Mouse (Mus musculus): Measurements from ENCODE around the gene Zmiz2.
"Not testable (repeated sequence)": the region's sequence is repeated elsewhere in the genome, so short reads cannot be mapped to it uniquely, and the experiment has no call there.

Gene Zmiz2

GRCm38 (mm10) chr11:6419156-6419555, 30.3 kb downstream of the Zmiz2 start:
- not testable (repeated sequence) for DNase-seq (ENCODE audit: low spot score in 2 of 2)

- DNase-seq (ENCODE audit: low spot score in 2 of 2) = no peak
These were observed 31.4 kb downstream of the Zmiz2 start for GRCm38 (mm10) chr11:6420283-6420703.

- DNase-seq (ENCODE audit: low spot score in 2 of 2) = no peak
These were observed 32.0 kb downstream of the Zmiz2 start for GRCm38 (mm10) chr11:6420722-6421350.

- no peak for DNase-seq (ENCODE audit: low spot score in 2 of 2)
These were observed 41.3 kb downstream of the Zmiz2 start for GRCm38 (mm10) chr11:6430186-6430585.

GRCm38 (mm10) chr11:6436442-6436841, 47.6 kb downstream of the Zmiz2 start:
- peak in 1 of 2 experiments; percentile 36 for DNase-seq (ENCODE audit: low spot score in 2 of 2)

- DNase-seq (ENCODE audit: low spot score in 2 of 2) = no peak
These were observed 48.8 kb downstream of the Zmiz2 start for GRCm38 (mm10) chr11:6437667-6438066.

- DNase-seq (ENCODE audit: low spot score in 2 of 2) = no peak
These were observed 51.3 kb downstream of the Zmiz2 start for GRCm38 (mm10) chr11:6440171-6440570.

- no peak for DNase-seq (ENCODE audit: low spot score in 2 of 2)
These were observed 53.7 kb downstream of the Zmiz2 start for GRCm38 (mm10) chr11:6442566-6442965.

- DNase-seq (ENCODE audit: low spot score in 2 of 2) = no peak
These were observed 54.2 kb downstream of the Zmiz2 start for GRCm38 (mm10) chr11:6443102-6443501.

- no peak for DNase-seq (ENCODE audit: low spot score in 2 of 2)
These were observed 54.8 kb downstream of the Zmiz2 start for GRCm38 (mm10) chr11:6443727-6444076.

GRCm38 (mm10) chr11:6444077-6444853, 55.4 kb downstream of the Zmiz2 start, which contains the start of gene H2afv:
Gene H2afv (minus strand): TSS chr11:6444443.
- DNase-seq (ENCODE audit: low spot score in 2 of 2) = peak; percentile 99

GRCm38 (mm10) chr11:6445441-6445840, 56.6 kb downstream of the Zmiz2 start:
- DNase-seq (ENCODE audit: low spot score in 2 of 2) = no peak

GRCm38 (mm10) chr11:6445951-6446350, 57.1 kb downstream of the Zmiz2 start:
- DNase-seq (ENCODE audit: low spot score in 2 of 2) = no peak

- no peak for DNase-seq (ENCODE audit: low spot score in 2 of 2)
These were observed 58.6 kb downstream of the Zmiz2 start for GRCm38 (mm10) chr11:6447493-6447892.

GRCm38 (mm10) chr11:6448155-6448554, 59.3 kb downstream of the Zmiz2 start:
- DNase-seq (ENCODE audit: low spot score in 2 of 2) = not testable (repeated sequence)
